Mouse (Mus musculus) adipose tissue, adult 10 weeks (tissue): ENCODE data around the gene Pla2g6. TPM values are rescaled to one million over a fixed set of nuclear protein-coding genes. Genes with fewer than 3 reads are reported as not detected.

Source experiments
- polyA plus RNA-seq: library from polyadenylated mRNA; stranded (reverse); fragments of 350-450 nt; fragmentation: Illumina TruSeq; extraction: RNeasy Lipid Tissue Mini Kit (QIAGEN cat#74804); gene quantifications from one replicate; pipeline ENCODE4 v1.2.3, GENCODE M21; 2014; ENCODE audit warnings: low read depth, low replicate concordance

Pla2g6 gene
- polyA plus RNA-seq, result 25.6 TPM

DNA sequence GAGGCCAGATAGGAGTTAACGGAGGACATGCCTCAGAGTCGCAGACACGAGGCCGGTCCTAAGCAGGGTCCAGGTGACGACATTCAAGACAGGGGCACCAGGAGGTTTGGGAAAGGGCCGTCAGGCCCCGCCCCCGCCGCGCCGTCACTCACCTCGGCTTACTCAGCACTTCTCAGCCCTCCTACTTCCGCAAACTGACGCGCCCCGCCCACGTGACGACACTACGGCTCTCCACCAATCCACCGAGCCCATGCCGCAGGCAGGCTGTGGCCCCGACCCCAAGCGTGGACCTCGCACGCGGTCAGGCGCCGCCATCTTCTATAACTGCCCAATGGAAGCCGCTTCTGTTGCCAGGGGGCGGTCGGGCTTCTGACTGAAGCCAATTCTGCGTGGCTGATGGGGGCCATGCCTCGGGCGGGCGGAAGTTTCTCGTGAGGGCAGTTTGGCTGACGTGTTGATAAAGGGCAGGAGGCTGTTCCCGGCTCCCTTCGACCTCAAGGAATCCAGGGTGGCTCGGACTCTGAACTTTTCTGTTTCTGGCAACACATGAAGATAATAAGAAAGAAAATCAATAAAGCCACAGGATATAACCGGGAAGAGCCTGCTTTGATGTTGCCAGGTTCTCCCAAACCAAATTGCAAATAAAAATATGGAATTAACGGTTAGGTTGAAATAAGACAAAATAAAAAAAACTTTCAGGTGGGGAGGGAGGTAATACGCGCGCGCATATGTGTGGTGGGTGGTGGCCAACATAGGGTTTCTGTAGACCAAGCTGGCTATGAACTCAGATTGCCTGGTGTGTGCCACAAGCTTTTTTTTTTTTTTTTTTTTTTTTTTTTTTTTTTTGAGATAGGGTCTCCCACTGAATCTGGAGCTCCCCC, at the start of gene Pla2g6:
Pla2g6 (minus strand) TSS at position 333 of the 881 bp plus-strand sequence.

GRCm38 (mm10) chr15:79346051-79346793, 18.0 kb upstream of the Pla2g6 start, which contains the start of gene Maff:
TSS of gene Maff (plus strand) at chr15:79346621.

DNA sequence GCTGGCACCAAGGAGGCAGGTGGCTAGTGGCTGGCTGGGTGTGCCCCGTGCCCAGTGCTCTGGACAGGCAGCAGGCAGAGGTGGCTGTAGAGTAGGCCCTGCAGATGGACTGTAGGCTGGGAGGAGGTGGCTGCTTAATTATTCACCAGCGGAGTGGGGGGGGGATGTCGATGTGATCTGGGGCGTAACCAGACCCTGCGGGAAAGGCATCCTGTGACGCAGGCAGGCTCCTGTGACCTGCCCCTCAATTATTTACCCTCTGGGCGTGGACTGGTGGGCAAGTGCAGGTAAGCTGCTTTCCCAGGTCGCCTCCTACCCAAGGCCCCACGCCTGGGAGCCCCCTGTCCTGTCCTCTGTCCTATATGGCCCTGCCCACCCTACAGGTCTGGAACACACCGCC, 42.8 kb downstream of the Pla2g6 start, which contains the start of gene Baiap2l2:
Baiap2l2 (minus strand) TSS at position 139 of the 400 bp plus-strand sequence.

DNA sequence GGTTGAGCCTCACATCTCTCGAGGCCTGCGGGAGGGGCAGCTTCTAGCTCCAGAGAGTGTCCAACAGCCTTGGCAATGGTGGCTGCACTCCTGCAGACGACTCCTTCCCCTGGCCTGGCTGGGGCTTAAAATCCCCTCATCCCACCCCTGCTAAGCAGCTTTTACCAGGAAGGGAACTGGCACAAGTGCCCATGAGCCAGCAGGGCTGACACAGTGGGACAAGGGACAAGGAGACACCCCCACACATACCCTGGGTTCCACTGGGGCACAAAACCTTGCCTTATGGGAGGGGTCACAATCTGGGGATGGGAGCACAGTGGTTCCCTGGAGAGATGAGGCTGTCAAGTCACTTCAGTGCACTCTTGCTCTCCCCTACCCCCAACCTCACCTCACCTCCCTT, 73.5 kb downstream of the Pla2g6 start, which contains the start of gene Slc16a8:
Slc16a8 (minus strand) TSS at position 101 of the 400 bp plus-strand sequence.

Other genes with a start within 250 kb of the Pla2g6 start
- gene Micall1, start 219.5 kb downstream of the Pla2g6 start, polyA plus RNA-seq, result 29.7 TPM
- gene Polr2f, start 187.4 kb downstream of the Pla2g6 start, polyA plus RNA-seq, result 84.6 TPM
- 22.1 TPM for gene 1700088E04Rik, start 187.1 kb downstream of the Pla2g6 start, polyA plus RNA-seq
- 0.63 TPM for gene Sox10, start 163.2 kb downstream of the Pla2g6 start, polyA plus RNA-seq
- gene Pick1, start 99.2 kb downstream of the Pla2g6 start, polyA plus RNA-seq, result 33.1 TPM
- gene Gm49486, start 99.0 kb downstream of the Pla2g6 start, polyA plus RNA-seq, result 0.60 TPM
- gene Slc16a8, start 73.6 kb downstream of the Pla2g6 start, polyA plus RNA-seq, result 0.17 TPM
- 0.94 TPM for gene Baiap2l2, start 42.9 kb downstream of the Pla2g6 start, polyA plus RNA-seq
- 4.3 TPM for gene Maff, start 18.2 kb upstream of the Pla2g6 start, polyA plus RNA-seq
- gene Tmem184b, start 75.2 kb upstream of the Pla2g6 start, polyA plus RNA-seq, result 45.4 TPM
- 58.9 TPM for gene Csnk1e, start 127.2 kb upstream of the Pla2g6 start, polyA plus RNA-seq
- not detected for gene Kcnj4, start 176.9 kb upstream of the Pla2g6 start, polyA plus RNA-seq
- gene Kdelr3, start 188.0 kb upstream of the Pla2g6 start, polyA plus RNA-seq, result 16.6 TPM
- gene Ddx17, start 218.4 kb upstream of the Pla2g6 start, polyA plus RNA-seq, result 340 TPM